Mouse (Mus musculus) heart, embryonic 12.5 days (tissue): ENCODE results near the gene Wdr60. TPM values are rescaled to one million over a fixed set of nuclear protein-coding genes. Genes with fewer than 3 reads are reported as not detected.

Source experiments
- ATAC-seq: fragments of 200-750 bp; cut with Nextera tagmentation; 2 replicates; pipeline ENCODE4 v1.8.0; 2017; ENCODE audit warnings: moderate TSS enrichment, moderate library complexity; ENCODE audit not compliant: insufficient number of reproducible peaks, low FRiP score
- H3K27ac ChIP-seq: fragments of 300-500 bp; sonication (generic); 2 replicates; pipeline ENCODE4 v1.5.1; 2016; ENCODE audit warnings: mild to moderate bottlenecking, moderate library complexity; ENCODE audit not compliant: poor library complexity, severe bottlenecking
- H3K27me3 ChIP-seq: fragments of 300-500 bp; sonication (generic); replicated peaks from 2 replicates; pipeline ENCODE4 v1.6.1; 2016; ENCODE audit warnings: mild to moderate bottlenecking, moderate library complexity
- H3K36me3 ChIP-seq: fragments of 300-500 bp; sonication (generic); 2 replicates; pipeline ENCODE4 v1.6.1; 2016; ENCODE audit warnings: mild to moderate bottlenecking, moderate library complexity
- H3K4me1 ChIP-seq: fragments of 300-500 bp; sonication (generic); replicated peaks from 2 replicates; pipeline ENCODE4 v1.6.1; 2016; ENCODE audit warnings: mild to moderate bottlenecking
- H3K4me2 ChIP-seq: fragments of 300-500 bp; sonication (generic); 2 replicates; pipeline ENCODE4 v1.6.1; 2016; ENCODE audit warnings: mild to moderate bottlenecking, moderate library complexity
- H3K4me3 ChIP-seq: fragments of 300-500 bp; sonication (generic); 2 replicates; pipeline ENCODE4 v1.5.1; 2016; ENCODE audit warnings: mild to moderate bottlenecking
- H3K9ac ChIP-seq: fragments of 300-500 bp; sonication (generic); 2 replicates; pipeline ENCODE4 v1.6.1; 2016; ENCODE audit warnings: mild to moderate bottlenecking, moderate library complexity
- H3K9me3 ChIP-seq: fragments of 300-500 bp; sonication (generic); replicated peaks from 2 replicates; pipeline ENCODE4 v1.6.1; 2016; ENCODE audit warnings: mild to moderate bottlenecking, moderate library complexity
- WGBS: fragments of 180-500 bp; shearing (Covaris S2); methylation state at CpG from one replicate; pipeline ENCODE4 v1.1.7; 2016; 5-methylcytosine and 5-hydroxymethylcytosine counted together
- polyA plus RNA-seq: library from polyadenylated mRNA; unstranded; fragments of >200 nt; fragmentation: Nextera tagmentation; extraction: Ambion mirVana; gene quantifications from 2 replicates; pipeline ENCODE4 v1.2.1, GENCODE M21; 2016

The Wdr60 gene
- polyA plus RNA-seq, 1 experiment from 2014 or later = 5.0 TPM

- H3K27ac ChIP-seq = no peak overlapping the region
- no peaks in the 10 kb centered on the region; the same call in 1 of the 2 replicates for H3K9me3 ChIP-seq
- H3K4me1 ChIP-seq = no peaks in the 10 kb centered on the region
- no peaks in the 10 kb centered on the region for H3K36me3 ChIP-seq
- no peak overlapping the region for H3K4me2 ChIP-seq
- no peak overlapping the region for H3K9ac ChIP-seq
- 81% methylated on average over 6 of the region's 6 CpGs for WGBS
- H3K27me3 ChIP-seq = no peaks in the 10 kb centered on the region
- H3K4me3 ChIP-seq = no peak overlapping the region
- ATAC-seq = no peak
Observed at GRCm38 (mm10) chr12:116183212-116183935, 79.4 kb downstream of the Wdr60 start.

- ATAC-seq = no peak
- Histone ChIP-seq H3K4me3 (no peak overlapping the region), H3K27me3 (no peaks in the 10 kb centered on the region), H3K36me3 (no peaks in the 10 kb centered on the region), H3K9me3 (peaks cover 4% of the 10 kb centered on the region; the same call in 1 of the 2 replicates), H3K4me2 (no peak overlapping the region), H3K9ac (no peak overlapping the region), H3K27ac (no peak overlapping the region), H3K4me1 (no peaks in the 10 kb centered on the region)
Observed at GRCm38 (mm10) chr12:116182376-116182775, 80.4 kb downstream of the Wdr60 start.

- Histone ChIP-seq H3K9me3 (peaks cover 4% of the 10 kb centered on the region; the same call in 1 of the 2 replicates), H3K4me2 (no peak overlapping the region), H3K4me1 (no peaks in the 10 kb centered on the region), H3K9ac (no peak overlapping the region), H3K27ac (no peak overlapping the region), H3K27me3 (no peaks in the 10 kb centered on the region), H3K36me3 (no peaks in the 10 kb centered on the region), H3K4me3 (no peak overlapping the region)
- WGBS = 70% methylated on average over 4 of the region's 4 CpGs
- no peak for ATAC-seq
Observed at GRCm38 (mm10) chr12:116181436-116182050, 81.3 kb downstream of the Wdr60 start.

- Histone ChIP-seq H3K36me3 (no peaks in the 10 kb centered on the region), H3K27ac (no peak overlapping the region), H3K9ac (no peak overlapping the region), H3K4me2 (no peak overlapping the region), H3K4me3 (no peak overlapping the region), H3K4me1 (no peaks in the 10 kb centered on the region), H3K9me3 (peaks cover 4% of the 10 kb centered on the region; the same call in 1 of the 2 replicates), H3K27me3 (no peaks in the 10 kb centered on the region)
- WGBS = 76% methylated on average over 3 of the region's 3 CpGs
- ATAC-seq = no peak
Observed at GRCm38 (mm10) chr12:116176930-116177329, 85.9 kb downstream of the Wdr60 start.

- no peaks in the 10 kb centered on the region for H3K9me3 ChIP-seq
- no peaks in the 10 kb centered on the region for H3K36me3 ChIP-seq
- no peak overlapping the region for H3K4me3 ChIP-seq
- H3K4me1 ChIP-seq = no peaks in the 10 kb centered on the region
- H3K27me3 ChIP-seq = no peaks in the 10 kb centered on the region
- 54% methylated on average over 5 of the region's 5 CpGs for WGBS
- no peak overlapping the region for H3K27ac ChIP-seq
- H3K9ac ChIP-seq = no peak overlapping the region
- no peak overlapping the region for H3K4me2 ChIP-seq
- ATAC-seq = no peak
Observed at GRCm38 (mm10) chr12:116169666-116170065, 93.2 kb downstream of the Wdr60 start.

- no peaks in the 10 kb centered on the region for H3K9me3 ChIP-seq
Observed at GRCm38 (mm10) chr12:116165368-116165767, 97.5 kb downstream of the Wdr60 start.

GRCm38 (mm10) chr12:116159695-116160094, 103.1 kb downstream of the Wdr60 start:
- 87% methylated on average over 2 of the region's 2 CpGs for WGBS
- no peaks in the 10 kb centered on the region for H3K9me3 ChIP-seq
- ATAC-seq = no peak
- no peaks in the 10 kb centered on the region for H3K27me3 ChIP-seq
- no peak overlapping the region for H3K9ac ChIP-seq
- no peak overlapping the region for H3K4me2 ChIP-seq
- H3K4me1 ChIP-seq = no peaks in the 10 kb centered on the region
- H3K27ac ChIP-seq = no peak overlapping the region
- H3K4me3 ChIP-seq = no peak overlapping the region
- H3K36me3 ChIP-seq = no peaks in the 10 kb centered on the region

More at GRCm38 (mm10) chr12:116165368-116165767, 97.5 kb downstream of the Wdr60 start:
- Histone ChIP-seq H3K4me1 (no peaks in the 10 kb centered on the region), H3K4me2 (no peak overlapping the region), H3K4me3 (no peak overlapping the region), H3K27ac (no peak overlapping the region), H3K36me3 (no peaks in the 10 kb centered on the region), H3K27me3 (no peaks in the 10 kb centered on the region), H3K9ac (no peak overlapping the region)
- no peak for ATAC-seq

- Histone ChIP-seq H3K27me3 (no peaks in the 10 kb centered on the region), H3K9me3 (no peaks in the 10 kb centered on the region), H3K4me3 (no peak overlapping the region), H3K4me2 (no peak overlapping the region), H3K9ac (no peak overlapping the region), H3K27ac (no peak overlapping the region), H3K36me3 (no peaks in the 10 kb centered on the region), H3K4me1 (no peaks in the 10 kb centered on the region)
- WGBS = 76% methylated on average over 5 of the region's 5 CpGs
- no peak for ATAC-seq
Observed at GRCm38 (mm10) chr12:116159223-116159622, 103.6 kb downstream of the Wdr60 start.

- no peaks in the 10 kb centered on the region for H3K9me3 ChIP-seq
- H3K27me3 ChIP-seq = no peaks in the 10 kb centered on the region
- H3K4me3 ChIP-seq = no peak overlapping the region
- ATAC-seq = no peak
- no peaks in the 10 kb centered on the region for H3K36me3 ChIP-seq
- no peak overlapping the region for H3K9ac ChIP-seq
- no peak overlapping the region for H3K27ac ChIP-seq
- WGBS = 76% methylated on average over 7 of the region's 7 CpGs
- H3K4me2 ChIP-seq = no peak overlapping the region
- H3K4me1 ChIP-seq = no peaks in the 10 kb centered on the region
Observed at GRCm38 (mm10) chr12:116156792-116157532, 105.9 kb downstream of the Wdr60 start.
